Mouse (Mus musculus): ENCODE results near the gene Aifm1. TPM values are rescaled to one million over a fixed set of nuclear protein-coding genes. Genes with fewer than 3 reads are reported as not detected.

Gene Aifm1
- 57.7 and 59.8 TPM in 2 replicates for polyA plus RNA-seq (2015; fragmentation: Nextera tagmentation; extraction: Ambion mirVana)

DNA sequence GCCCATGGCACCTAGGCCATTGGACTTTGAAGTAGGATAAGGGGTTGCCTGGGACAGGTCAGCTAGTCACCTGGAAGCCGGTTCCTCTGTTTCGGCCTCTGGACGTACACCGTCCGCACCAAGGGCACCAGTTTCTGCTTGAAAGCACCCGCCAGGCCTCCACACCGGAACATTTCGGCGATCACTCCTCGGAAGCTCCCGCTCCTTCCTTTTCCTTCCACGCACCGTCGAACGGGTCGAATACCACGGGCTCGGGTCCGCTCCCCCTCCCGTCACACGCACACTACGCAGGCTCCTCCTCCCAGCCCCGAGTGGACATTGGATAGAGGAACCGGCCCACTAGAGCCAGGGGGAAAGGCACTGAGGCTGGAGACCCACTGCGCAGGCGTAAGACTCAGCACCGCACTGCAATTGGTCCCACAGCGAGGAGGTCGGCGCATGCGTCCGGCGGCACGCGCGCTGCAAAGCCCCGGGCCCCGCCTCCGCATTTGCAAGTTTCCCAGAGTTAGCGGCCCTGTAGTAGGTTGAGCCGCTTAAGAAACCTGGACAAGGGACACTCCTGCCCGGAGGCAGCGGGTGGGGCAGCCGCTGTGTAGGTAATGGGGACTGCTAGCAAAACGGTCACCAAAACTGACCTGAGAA is at the start of gene Aifm1:
Gene Aifm1 (minus strand): TSS at position 398 of the 642 bp plus-strand sequence.
- ATAC-seq, result peak; percentile 97
- no peak within 1 kb of the TSS for H3K27ac ChIP-seq

GRCm38 (mm10) chrX:48532175-48532574 is 18.8 kb upstream of the Aifm1 start:
- no peaks in the 10 kb centered on the region for H3K27me3 ChIP-seq
- peak; percentile 71; the same call in 1 of the 2 replicates for ATAC-seq
- no peaks in the 10 kb centered on the region for H3K4me1 ChIP-seq
- no peak overlapping the region for H3K4me2 ChIP-seq
- no peak overlapping the region for H3K4me3 ChIP-seq
- no peaks in the 10 kb centered on the region for H3K36me3 ChIP-seq (ENCODE audit: poor library complexity, severe bottlenecking)
- WGBS, result 39% methylated on average over 3 of the region's 3 CpGs
- no peak overlapping the region for H3K27ac ChIP-seq
- H3K9me3 ChIP-seq (replicated peaks), result no peaks in the 10 kb centered on the region
- H3K9ac ChIP-seq, result no peak overlapping the region

More for the DNA sequence above, at the start of gene Aifm1:
- Histone ChIP-seq H3K4me2 (peak within 1 kb of the TSS; percentile 64), H3K4me1 (peaks cover 12% of the 10 kb centered on the region), H3K27me3 (no peaks in the 10 kb centered on the region), H3K4me3 (peak within 1 kb of the TSS; percentile 53), H3K9ac (peak within 1 kb of the TSS; percentile 69), H3K36me3 (ENCODE audit: poor library complexity, severe bottlenecking) (no peaks in the 10 kb centered on the region), H3K9me3 (replicated peaks) (no peaks in the 10 kb centered on the region)
- WGBS, result 23% methylated on average over 44 of the region's 45 CpGs

DNA sequence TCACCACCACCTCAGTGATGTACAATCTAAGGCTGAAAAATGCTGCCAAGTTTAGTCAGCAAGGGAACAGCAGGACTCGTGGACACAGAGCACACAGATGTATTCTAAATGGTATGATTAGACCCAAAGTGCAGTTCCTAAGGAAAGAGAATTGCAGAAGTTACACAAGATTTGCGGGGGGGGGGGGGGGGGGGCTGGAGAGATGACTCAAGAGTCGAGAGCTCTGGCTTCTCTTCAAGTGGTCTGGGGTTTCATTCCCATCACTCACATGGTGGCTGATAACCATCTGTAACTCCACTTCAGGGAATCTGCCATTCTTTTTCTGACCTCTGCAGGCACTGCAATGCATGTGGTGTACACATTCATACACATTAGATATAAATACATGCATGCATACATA is 13.1 kb upstream of the Aifm1 start:
- peaks cover 12% of the 10 kb centered on the region; the same call in 1 of the 2 replicates for H3K4me1 ChIP-seq
- H3K9me3 ChIP-seq (replicated peaks), result no peaks in the 10 kb centered on the region
- WGBS, result 84% methylated on average over 2 of the region's 3 CpGs
- no peak overlapping the region for H3K4me3 ChIP-seq
- H3K27ac ChIP-seq, result no peak overlapping the region
- no peaks in the 10 kb centered on the region for H3K27me3 ChIP-seq
- ATAC-seq, result no peak
- H3K4me2 ChIP-seq, result no peak overlapping the region
- no peaks in the 10 kb centered on the region for H3K36me3 ChIP-seq (ENCODE audit: poor library complexity, severe bottlenecking)
- H3K9ac ChIP-seq, result no peak overlapping the region

GRCm38 (mm10) chrX:48525866-48526265 is 12.5 kb upstream of the Aifm1 start:
- Histone ChIP-seq H3K36me3 (ENCODE audit: poor library complexity, severe bottlenecking) (no peaks in the 10 kb centered on the region), H3K9me3 (replicated peaks) (no peaks in the 10 kb centered on the region), H3K9ac (no peak overlapping the region), H3K27ac (no peak overlapping the region), H3K4me2 (no peak overlapping the region), H3K27me3 (no peaks in the 10 kb centered on the region), H3K4me3 (no peak overlapping the region), H3K4me1 (peaks cover 14% of the 10 kb centered on the region; the same call in 1 of the 2 replicates)
- ATAC-seq, result no peak
- 70% methylated on average over 8 of the region's 8 CpGs for WGBS

DNA sequence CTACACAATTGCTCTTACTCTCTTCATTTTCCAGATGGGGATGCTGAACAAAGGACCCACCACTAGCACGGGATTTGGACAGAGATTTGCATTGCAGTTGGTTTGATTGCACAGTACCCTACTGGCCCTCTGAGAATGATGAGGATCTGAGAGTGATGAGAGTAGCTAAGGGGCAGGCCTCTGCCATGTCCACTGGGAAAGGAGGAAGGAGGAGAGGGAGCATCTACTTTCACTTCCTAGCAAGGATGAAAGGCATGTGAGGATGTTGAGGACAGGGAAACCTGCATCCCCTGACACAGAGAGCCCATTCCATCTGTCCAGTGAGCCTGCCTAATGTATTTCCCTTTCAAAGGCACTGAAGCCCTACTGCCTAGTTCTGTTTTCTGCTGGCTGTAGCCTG is 12.0 kb upstream of the Aifm1 start:
- H3K4me1 ChIP-seq, result peaks cover 14% of the 10 kb centered on the region; the same call in 1 of the 2 replicates
- H3K27me3 ChIP-seq, result no peaks in the 10 kb centered on the region
- H3K4me3 ChIP-seq, result no peak overlapping the region
- H3K27ac ChIP-seq, result no peak overlapping the region
- H3K9me3 ChIP-seq (replicated peaks), result no peaks in the 10 kb centered on the region
- no peak overlapping the region for H3K4me2 ChIP-seq
- no peaks in the 10 kb centered on the region for H3K36me3 ChIP-seq (ENCODE audit: poor library complexity, severe bottlenecking)
- no peak overlapping the region for H3K9ac ChIP-seq
- WGBS, result 70% methylated on average over 1 of the region's 1 CpGs
- ATAC-seq, result no peak

DNA sequence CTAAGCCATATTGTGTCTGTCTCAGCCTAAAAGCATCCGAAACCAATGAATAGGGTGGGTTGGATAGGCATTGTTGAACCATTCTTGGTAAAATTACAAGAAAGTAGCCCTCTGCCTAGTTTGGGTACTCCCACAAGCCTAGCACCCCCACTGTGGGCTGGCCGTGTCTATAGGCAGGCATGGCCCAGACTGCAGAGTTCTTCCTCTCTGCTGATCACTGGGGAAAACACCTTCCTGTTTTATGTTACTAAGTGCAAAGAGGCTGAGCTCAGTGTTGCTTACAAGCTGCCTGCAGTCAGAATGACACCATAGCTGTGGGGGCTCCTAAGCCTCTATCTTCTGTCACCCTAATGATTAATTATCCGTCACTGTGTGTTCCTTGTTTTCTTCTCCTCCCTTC is 10.1 kb upstream of the Aifm1 start:
- Histone ChIP-seq H3K4me3 (no peak overlapping the region), H3K4me2 (peak overlapping the region; percentile 39), H3K9me3 (replicated peaks) (no peaks in the 10 kb centered on the region), H3K36me3 (ENCODE audit: poor library complexity, severe bottlenecking) (no peaks in the 10 kb centered on the region), H3K4me1 (peaks cover 14% of the 10 kb centered on the region; the same call in 1 of the 2 replicates), H3K27me3 (no peaks in the 10 kb centered on the region), H3K27ac (no peak overlapping the region), H3K9ac (no peak overlapping the region)
- no peak for ATAC-seq
- WGBS, result 56% methylated on average over 3 of the region's 3 CpGs

DNA sequence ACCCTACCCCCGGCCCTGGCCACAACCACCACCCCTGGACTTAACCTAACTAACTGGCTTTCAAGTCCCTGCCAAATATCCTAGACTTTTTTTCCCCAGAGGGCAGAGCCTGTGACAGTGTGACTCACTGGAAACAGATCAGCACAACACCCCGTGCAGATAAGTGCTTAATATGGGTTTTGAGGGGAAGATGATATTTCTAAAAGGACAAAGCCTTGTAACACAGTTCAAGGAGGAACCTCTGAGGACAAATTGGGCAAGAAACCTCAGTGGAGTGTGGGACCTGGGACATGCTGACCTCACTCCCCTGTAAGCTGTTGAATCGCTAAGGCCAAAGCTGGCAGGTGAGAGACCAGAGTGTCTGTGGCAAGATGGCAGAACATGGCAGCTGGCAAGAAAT is 8.3 kb upstream of the Aifm1 start:
- Histone ChIP-seq H3K36me3 (ENCODE audit: poor library complexity, severe bottlenecking) (no peaks in the 10 kb centered on the region), H3K9ac (no peak overlapping the region), H3K4me3 (peak overlapping the region; percentile 51; the same call in 1 of the 2 replicates), H3K4me1 (peaks cover 14% of the 10 kb centered on the region; the same call in 1 of the 2 replicates), H3K27me3 (no peaks in the 10 kb centered on the region), H3K9me3 (replicated peaks) (no peaks in the 10 kb centered on the region), H3K27ac (no peak overlapping the region), H3K4me2 (peak overlapping the region; percentile 68)
- 76% methylated on average over 3 of the region's 3 CpGs for WGBS
- ATAC-seq, result no peak

GRCm38 (mm10) chrX:48519549-48520085 is 6.3 kb upstream of the Aifm1 start:
- Histone ChIP-seq H3K27me3 (no peaks in the 10 kb centered on the region), H3K9ac (peak overlapping the region; percentile 72), H3K27ac (peak overlapping the region; percentile 92), H3K4me1 (peaks cover 14% of the 10 kb centered on the region; the same call in 1 of the 2 replicates), H3K4me3 (peak overlapping the region; percentile 51), H3K4me2 (peak overlapping the region; percentile 68), H3K9me3 (replicated peaks) (no peaks in the 10 kb centered on the region), H3K36me3 (ENCODE audit: poor library complexity, severe bottlenecking) (no peaks in the 10 kb centered on the region)
- ATAC-seq, result no peak; the same call in 1 of the 2 replicates
- WGBS, result 20% methylated on average over 20 of the region's 20 CpGs

GRCm38 (mm10) chrX:48518808-48519548 is 5.6 kb upstream of the Aifm1 start, which contains the start of gene Rab33a:
Rab33a (plus strand) TSS chrX:48519285.
- Histone ChIP-seq H3K36me3 (ENCODE audit: poor library complexity, severe bottlenecking) (no peaks in the 10 kb centered on the region), H3K9ac (peak within 1 kb of the TSS; percentile 72), H3K27ac (peak within 1 kb of the TSS; percentile 92), H3K4me1 (peaks cover 14% of the 10 kb centered on the region; the same call in 1 of the 2 replicates), H3K4me3 (peak within 1 kb of the TSS; percentile 51), H3K27me3 (no peaks in the 10 kb centered on the region), H3K9me3 (replicated peaks) (no peaks in the 10 kb centered on the region), H3K4me2 (peak within 1 kb of the TSS; percentile 68)
- peak; percentile 75 for ATAC-seq
- WGBS, result 20% methylated on average over 33 of the region's 33 CpGs

GRCm38 (mm10) chrX:48518211-48518807 is 4.9 kb upstream of the Aifm1 start:
- 30% methylated on average over 15 of the region's 15 CpGs for WGBS
- H3K27ac ChIP-seq, result peak overlapping the region; percentile 92
- H3K9me3 ChIP-seq (replicated peaks), result no peaks in the 10 kb centered on the region
- peak; percentile 97 for ATAC-seq
- peak overlapping the region; percentile 68 for H3K4me2 ChIP-seq
- H3K9ac ChIP-seq, result peak overlapping the region; percentile 72
- no peaks in the 10 kb centered on the region for H3K36me3 ChIP-seq (ENCODE audit: poor library complexity, severe bottlenecking)
- no peaks in the 10 kb centered on the region for H3K27me3 ChIP-seq
- H3K4me1 ChIP-seq, result peaks cover 10% of the 10 kb centered on the region; the same call in 1 of the 2 replicates
- peak overlapping the region; percentile 51 for H3K4me3 ChIP-seq

DNA sequence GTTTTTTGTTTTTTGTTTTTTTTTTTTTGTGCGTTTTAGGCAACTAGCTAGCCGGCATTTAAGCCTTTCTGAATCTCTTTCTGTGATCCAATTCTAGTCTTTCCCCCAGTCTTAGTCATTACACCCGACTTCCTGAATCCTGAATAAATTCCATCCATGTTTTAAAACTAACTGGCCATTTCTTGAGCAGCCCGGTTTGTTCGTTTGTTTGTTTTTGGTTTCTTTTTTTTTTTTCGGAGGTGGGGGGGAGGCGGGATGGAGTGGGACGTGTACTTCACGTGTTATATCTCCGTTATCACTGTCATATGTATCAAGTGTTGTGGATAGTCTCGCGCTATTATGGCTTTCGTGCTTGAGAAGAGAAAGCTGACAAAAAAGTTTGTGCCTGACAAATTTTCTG is 461 bp upstream of the Aifm1 start:
- Histone ChIP-seq H3K9me3 (replicated peaks) (no peaks in the 10 kb centered on the region), H3K4me3 (peak overlapping the region; percentile 53), H3K27me3 (no peaks in the 10 kb centered on the region), H3K9ac (no peak overlapping the region), H3K4me2 (peak overlapping the region; percentile 64), H3K27ac (no peak overlapping the region), H3K4me1 (peaks cover 12% of the 10 kb centered on the region), H3K36me3 (ENCODE audit: poor library complexity, severe bottlenecking) (no peaks in the 10 kb centered on the region)
- ATAC-seq, result no peak
- WGBS, result 21% methylated on average over 13 of the region's 13 CpGs

GRCm38 (mm10) chrX:48493763-48494162 is 19.6 kb downstream of the Aifm1 start:
- Histone ChIP-seq H3K9ac (no peak overlapping the region), H3K36me3 (ENCODE audit: poor library complexity, severe bottlenecking) (peaks cover 39% of the 10 kb centered on the region), H3K4me2 (no peak overlapping the region), H3K27ac (no peak overlapping the region), H3K27me3 (no peaks in the 10 kb centered on the region), H3K4me3 (no peak overlapping the region), H3K4me1 (no peaks in the 10 kb centered on the region), H3K9me3 (replicated peaks) (no peaks in the 10 kb centered on the region)
- WGBS, result 95% methylated on average over 8 of the region's 8 CpGs
- no peak for ATAC-seq

Measured in forebrain, embryonic 13.5 days (tissue).